Mouse (Mus musculus) stomach, postnatal 0 days (tissue): ENCODE measurements around the gene Tmem91.

Experiments used
- CTCF ChIP-seq: IDR thresholded peaks from 2 replicates; pipeline ENCODE4 v1.5.1; 2016; ENCODE audit warnings: antibody characterized with exemption, low read depth, mild to moderate bottlenecking, moderate library complexity
- EP300 ChIP-seq: optimal IDR thresholded peaks from 2 replicates; pipeline ENCODE3; 2016; ENCODE audit warnings: antibody characterized with exemption

GRCm38 (mm10) chr7:25639754-25640153 lies 35.2 kb downstream of the Tmem91 start:
- TF ChIP-seq CTCF (no peak), EP300 (no peak)
